Mouse (Mus musculus): ENCODE measurements around the gene Mef2c.

Gene Mef2c

DNA sequence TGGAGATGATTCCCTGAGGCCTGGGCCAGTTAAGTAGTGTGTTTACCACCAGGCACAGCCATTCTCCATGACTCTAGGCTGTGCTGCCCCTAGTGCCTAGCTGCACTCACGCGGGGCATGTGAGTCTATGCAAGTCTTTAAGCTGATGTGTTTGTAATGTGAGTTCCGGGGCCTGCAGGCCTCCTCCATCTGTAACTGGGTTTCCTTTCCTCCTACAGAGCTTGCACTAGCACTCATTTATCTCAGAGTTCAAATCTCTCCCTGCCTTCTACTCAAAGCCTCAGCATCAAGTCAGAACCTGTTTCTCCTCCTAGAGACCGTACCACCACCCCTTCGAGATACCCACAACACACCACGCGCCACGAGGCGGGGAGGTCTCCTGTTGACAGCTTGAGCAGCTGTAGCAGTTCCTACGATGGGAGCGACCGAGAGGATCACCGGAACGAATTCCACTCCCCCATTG, 158.3 kb downstream of the Mef2c start:
- DNase-seq (ENCODE audit: low spot score in 2 of 2): no peak

DNA sequence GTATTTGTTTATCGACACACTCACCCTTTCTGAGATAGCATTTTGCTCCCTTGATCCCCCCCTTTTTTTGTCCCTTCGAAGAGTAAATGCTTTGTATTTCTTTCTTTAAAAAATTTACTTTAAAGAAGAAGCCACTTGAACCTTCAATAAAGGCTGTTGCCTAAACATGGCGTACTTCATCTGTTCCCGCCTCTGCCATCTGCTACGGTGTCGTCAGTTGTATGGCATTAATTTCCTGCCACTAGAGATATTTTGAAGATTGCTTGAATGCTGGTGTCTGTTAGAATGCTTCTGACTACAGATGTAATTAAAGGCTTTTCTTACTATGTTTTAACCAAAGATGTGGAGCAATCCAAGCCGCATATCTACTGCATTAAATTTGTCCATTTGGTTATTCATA, 162.3 kb downstream of the Mef2c start:
- no peak for DNase-seq (ENCODE audit: low spot score in 2 of 2)

DNA sequence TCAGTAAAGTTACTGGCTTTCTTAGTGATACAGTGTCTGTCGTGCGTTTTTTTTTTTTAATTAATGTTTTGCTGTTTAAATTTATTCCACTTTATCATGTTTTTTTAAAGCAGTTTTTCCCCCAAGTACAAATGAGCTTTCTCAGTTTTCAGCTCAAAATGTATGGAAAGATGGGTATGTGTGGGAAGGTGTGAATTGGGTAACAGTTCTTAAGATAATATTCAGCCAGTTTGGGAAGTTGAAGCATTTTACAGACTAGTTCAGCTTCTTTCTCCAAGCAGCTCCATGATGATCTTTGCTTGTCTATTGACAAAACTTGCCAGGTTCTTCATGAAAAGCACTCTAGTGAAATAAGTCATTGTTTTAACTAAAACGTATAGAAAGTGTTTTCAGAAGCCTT, 163.2 kb downstream of the Mef2c start:
- no peak for DNase-seq (ENCODE audit: low spot score in 2 of 2)

DNA sequence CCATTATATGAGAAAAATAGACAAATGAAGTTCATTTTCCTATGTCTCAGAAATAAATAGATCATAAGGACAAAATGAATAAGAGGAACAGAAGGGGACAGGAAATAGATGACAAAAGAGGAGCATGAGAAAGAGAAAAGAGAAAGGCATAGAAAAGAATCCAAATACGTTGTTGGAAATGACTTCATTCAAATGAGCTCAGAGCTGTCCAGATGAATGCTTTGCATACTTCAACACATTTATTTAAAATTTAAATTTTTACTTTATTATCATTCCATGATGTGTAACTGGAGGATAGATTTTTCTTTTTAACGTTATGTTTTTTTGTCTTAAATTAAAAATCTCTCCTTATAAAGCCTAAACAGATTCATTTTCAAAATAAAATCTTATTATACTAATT, 203.8 kb downstream of the Mef2c start:
- DNase-seq (ENCODE audit: low spot score in 2 of 2): no peak

DNA sequence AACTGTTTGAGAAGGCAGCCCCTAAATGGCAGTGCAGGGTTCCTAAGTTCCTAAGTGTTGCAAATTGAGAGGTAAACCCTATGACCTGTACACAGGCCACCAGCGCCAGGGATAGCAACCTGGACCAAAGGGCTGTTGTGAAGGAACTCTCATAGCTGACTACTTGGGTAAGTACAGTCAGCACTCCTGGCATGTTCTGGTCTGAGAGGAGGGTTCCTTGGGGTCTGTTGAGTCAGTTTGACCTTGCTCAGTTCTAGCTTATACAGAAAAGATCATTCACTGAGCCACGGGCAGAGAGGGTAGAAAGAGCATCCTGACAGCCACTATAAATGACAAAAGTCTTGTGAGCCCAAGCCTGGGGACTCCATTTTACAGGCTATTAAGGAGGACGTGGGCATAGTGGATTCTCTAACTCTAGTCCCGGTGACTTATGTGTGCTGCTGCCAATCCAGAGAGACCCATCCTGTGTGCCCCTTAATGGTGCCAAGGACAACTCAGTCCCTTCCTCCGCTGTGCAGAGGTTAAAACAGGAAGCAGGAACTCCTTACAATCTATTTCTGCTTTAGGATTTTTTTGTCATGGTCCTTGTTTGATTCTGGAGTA, 209.0 kb downstream of the Mef2c start:
- no peak for DNase-seq (ENCODE audit: low spot score in 2 of 2)

DNA sequence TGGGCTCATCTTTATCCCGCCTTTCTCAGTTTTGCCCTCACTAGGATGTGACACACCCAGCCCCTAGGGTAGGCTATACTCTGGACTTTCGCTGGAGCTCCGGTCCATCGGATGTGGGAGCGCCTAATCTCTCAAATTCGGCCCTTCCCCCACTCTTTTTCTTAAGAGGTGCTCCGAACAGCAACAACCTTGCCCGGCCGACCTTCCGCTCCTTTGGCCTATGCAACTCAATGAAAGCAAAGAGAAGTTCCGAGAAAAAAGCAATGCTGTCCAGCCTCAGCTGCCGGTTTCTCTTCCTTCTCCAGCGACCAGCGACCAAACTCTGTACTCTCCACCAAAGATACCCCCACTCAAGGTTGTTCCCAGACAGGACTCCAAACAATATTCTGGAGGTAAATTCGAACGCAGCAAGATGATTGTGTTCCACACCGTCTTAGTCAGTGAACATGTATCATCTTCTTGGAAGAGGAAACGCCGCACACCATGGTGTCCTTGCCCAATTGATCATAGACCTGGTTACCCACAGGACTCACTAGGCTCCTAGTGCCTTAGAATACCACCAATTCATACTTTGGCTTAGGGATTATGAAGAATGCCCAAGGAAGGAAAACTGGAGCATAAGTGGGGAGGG, 209.9 kb downstream of the Mef2c start:
- DNase-seq (ENCODE audit: low spot score in 2 of 2): no peak

DNA sequence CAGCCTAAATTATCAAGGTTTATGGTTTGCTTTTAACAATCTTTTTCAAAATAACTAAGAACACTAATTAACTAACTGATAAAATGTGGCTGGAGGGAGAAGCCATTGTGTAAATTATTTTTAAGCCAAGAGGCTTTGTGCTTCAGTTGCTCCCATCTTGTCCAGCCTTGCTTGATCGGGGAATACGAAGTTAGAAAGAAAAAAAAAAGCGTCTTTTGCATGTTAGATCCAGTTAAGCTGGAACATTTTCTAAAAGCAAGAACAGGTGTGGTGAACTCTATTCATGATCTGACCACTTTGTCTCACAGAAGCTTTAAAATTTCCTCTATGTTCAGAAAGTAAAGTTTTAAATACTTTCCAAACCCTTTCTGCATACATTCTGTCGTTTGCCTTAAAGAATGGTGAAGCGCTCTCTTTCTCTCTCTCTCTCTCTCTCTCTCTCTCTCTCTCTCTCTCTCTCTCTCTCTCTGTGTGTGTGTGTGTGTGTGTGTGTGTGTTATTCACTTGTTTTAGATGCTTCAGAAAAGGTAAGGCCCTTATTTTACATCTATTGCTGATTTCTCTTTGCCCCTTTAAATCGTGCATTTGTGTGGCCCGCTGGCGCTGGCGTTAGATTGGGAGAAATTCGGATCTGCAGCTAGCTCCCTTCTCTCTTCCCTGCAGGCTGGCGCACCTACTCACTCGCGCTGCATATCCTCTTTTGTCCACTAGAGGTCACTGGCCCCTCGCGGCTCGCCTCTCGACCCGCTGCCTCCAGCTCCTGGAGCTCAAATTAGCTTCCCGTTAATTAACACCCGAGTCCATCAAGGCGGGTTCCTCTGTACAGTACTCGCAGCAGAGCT, 210.9 kb downstream of the Mef2c start:
- DNase-seq (ENCODE audit: low spot score in 2 of 2): peak; percentile 33 to 73

DNA sequence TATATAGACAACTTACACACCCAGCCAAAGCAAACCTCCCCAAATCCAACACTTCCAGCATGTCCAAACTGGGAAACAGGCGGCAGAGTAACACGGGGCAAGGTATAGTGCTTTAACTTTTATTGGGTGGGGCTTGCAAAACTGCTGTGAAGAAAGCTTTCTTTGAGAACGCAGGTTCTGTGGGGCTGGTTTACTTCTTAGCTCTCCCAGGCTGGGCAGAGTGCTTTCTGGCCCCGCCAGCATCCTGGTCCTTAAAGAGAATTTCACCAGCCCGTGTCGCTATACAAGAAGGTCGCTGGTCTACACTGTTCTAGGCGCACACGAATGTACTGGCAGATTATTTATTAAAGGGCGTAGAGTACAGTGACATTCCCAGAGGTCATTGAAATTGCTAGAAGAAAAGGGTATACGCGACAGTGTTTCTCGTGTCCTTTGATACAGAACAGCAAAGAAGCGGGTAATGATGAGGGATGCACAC, 211.5 kb downstream of the Mef2c start:
- no peak for DNase-seq (ENCODE audit: low spot score in 2 of 2)

DNA sequence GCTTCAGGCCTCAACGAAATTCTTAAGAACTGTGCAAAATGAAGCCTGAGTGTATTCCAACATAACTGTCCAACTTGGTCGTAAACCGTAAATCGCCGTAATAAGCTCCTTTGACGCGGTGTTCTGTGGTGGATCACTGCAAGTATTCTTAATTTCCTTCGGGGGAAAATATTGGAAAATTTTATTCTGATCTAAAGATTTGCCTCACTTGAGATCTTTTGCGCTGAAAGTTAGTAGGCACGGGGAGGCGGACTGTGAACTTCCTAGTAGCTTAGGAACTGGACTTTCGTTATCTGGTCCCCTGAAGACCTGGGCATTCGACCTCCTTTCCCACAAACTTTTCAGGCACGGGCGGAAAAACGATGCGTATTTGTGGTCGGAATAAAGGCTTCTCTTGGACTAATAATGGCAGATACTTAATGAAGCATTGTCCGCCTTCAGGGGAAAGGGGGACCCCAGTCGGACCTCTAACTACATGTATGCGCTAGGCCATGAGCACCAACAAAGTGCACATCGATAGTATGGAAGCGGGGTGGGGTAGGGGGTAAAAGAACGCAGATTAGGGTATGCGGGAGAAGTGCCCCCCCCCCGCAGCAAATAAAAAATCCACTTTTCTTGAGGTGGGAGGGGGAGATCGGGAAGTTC, 212.3 kb downstream of the Mef2c start:
- DNase-seq (ENCODE audit: low spot score in 2 of 2): no peak

Data from thymus, postnatal 10 days (tissue).